Mouse (Mus musculus): Measurements from ENCODE around the gene Lypd6. TPM values are rescaled to one million over a fixed set of nuclear protein-coding genes. Genes with fewer than 3 reads are reported as not detected.
A peak's percentile ranks its signal among the peaks of the same experiment; 100 is the strongest.

Lypd6 gene
- polyA plus RNA-seq, 1 experiment from 2014 or later, result 10.3 TPM

GRCm38 (mm10) chr2:50100364-50101151, 34.3 kb downstream of the Lypd6 start:
- Histone ChIP-seq H3K36me3 (ENCODE audit: control insufficient read depth, insufficient read depth, low read length) (no peaks in the 10 kb centered on the region), H3K4me1 (ENCODE audit: control insufficient read depth, insufficient read depth, low read length) (peaks cover 19% of the 10 kb centered on the region), H3K9ac (ENCODE audit: low read depth, low read length) (0 out of 2 replicates have a peak overlapping the region, but pooled peaks have one; percentile 10), H3K4me3 (ENCODE audit: low read depth, low read length) (no peak overlapping the region), H3K27ac (ENCODE audit: low read depth, low read length) (peak overlapping the region; percentile 62), H3K27me3 (ENCODE audit: control insufficient read depth, insufficient read depth, low read length) (no peaks in the 10 kb centered on the region), H3K4me2 (peak overlapping the region; percentile 14; the same call in 1 of the 2 replicates), H3K9me3 (replicated peaks; ENCODE audit: control insufficient read depth, low read length) (no peaks in the 10 kb centered on the region)
- peak; percentile 59 for ATAC-seq (replicated peaks; ENCODE audit: insufficient number of reproducible peaks, low FRiP score, low TSS enrichment)
- WGBS (ENCODE audit: insufficient replicate concordance), result 37% methylated on average over 9 of the region's 9 CpGs

GRCm38 (mm10) chr2:50101152-50101450, 34.9 kb downstream of the Lypd6 start:
- no peak overlapping the region for H3K9ac ChIP-seq (ENCODE audit: low read depth, low read length)
- 100% methylated on average over 1 of the region's 1 CpGs for WGBS (ENCODE audit: insufficient replicate concordance)
- no peak overlapping the region for H3K4me3 ChIP-seq (ENCODE audit: low read depth, low read length)
- peaks cover 24% of the 10 kb centered on the region for H3K4me1 ChIP-seq (ENCODE audit: control insufficient read depth, insufficient read depth, low read length)
- no peaks in the 10 kb centered on the region for H3K9me3 ChIP-seq (replicated peaks; ENCODE audit: control insufficient read depth, low read length)
- no peak for ATAC-seq (replicated peaks; ENCODE audit: insufficient number of reproducible peaks, low FRiP score, low TSS enrichment)
- H3K4me2 ChIP-seq, result no peak overlapping the region
- no peaks in the 10 kb centered on the region for H3K36me3 ChIP-seq (ENCODE audit: control insufficient read depth, insufficient read depth, low read length)
- no peak overlapping the region; the same call in 1 of the 2 replicates for H3K27ac ChIP-seq (ENCODE audit: low read depth, low read length)
- H3K27me3 ChIP-seq (ENCODE audit: control insufficient read depth, insufficient read depth, low read length), result no peaks in the 10 kb centered on the region

DNA sequence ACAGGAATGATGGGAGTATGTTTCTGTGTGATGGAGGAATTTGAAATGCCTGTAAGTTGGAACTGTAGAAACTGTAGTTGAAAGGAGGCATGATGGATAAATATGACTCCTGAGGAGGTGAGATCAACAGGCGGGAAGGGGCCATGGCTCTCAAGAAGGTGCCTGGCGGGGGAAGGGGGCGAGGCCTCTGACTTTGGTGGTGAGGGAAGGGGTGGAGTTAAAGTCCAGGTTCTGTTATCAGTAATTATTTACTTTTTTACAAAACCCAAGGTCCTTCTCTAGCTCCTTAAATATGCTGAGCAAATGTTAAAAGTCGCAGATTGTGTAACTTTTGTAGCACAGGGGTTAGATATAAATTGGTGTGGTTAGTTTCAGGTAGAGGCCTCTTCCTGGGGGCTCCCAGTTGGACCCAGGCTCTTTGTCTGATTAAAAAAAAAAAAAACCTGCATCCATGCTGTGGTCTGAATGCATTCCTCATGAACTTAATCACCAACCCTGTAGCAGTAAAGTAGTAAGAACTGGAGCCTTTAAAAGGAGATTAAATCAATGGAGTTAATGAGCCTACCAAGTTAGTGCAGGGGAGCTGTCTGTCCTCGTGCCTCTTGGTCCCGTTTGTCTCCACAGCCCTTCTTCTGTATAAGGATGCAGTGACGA, 37.7 kb downstream of the Lypd6 start:
- Histone ChIP-seq H3K27me3 (ENCODE audit: control insufficient read depth, insufficient read depth, low read length) (no peaks in the 10 kb centered on the region), H3K9me3 (replicated peaks; ENCODE audit: control insufficient read depth, low read length) (no peaks in the 10 kb centered on the region), H3K4me2 (no peak overlapping the region), H3K27ac (ENCODE audit: low read depth, low read length) (no peak overlapping the region), H3K4me1 (ENCODE audit: control insufficient read depth, insufficient read depth, low read length) (peaks cover 22% of the 10 kb centered on the region), H3K9ac (ENCODE audit: low read depth, low read length) (no peak overlapping the region), H3K4me3 (ENCODE audit: low read depth, low read length) (no peak overlapping the region), H3K36me3 (ENCODE audit: control insufficient read depth, insufficient read depth, low read length) (no peaks in the 10 kb centered on the region)
- no peak for ATAC-seq (replicated peaks; ENCODE audit: insufficient number of reproducible peaks, low FRiP score, low TSS enrichment)
- whole genome bisulfite sequencing (ENCODE audit: insufficient replicate concordance), result 75% methylated on average over 7 of the region's 7 CpGs

- H3K4me1 ChIP-seq (ENCODE audit: control insufficient read depth, insufficient read depth, low read length), result peaks cover 21% of the 10 kb centered on the region
- WGBS (ENCODE audit: insufficient replicate concordance), result 64% methylated on average over 3 of the region's 3 CpGs
- H3K27me3 ChIP-seq (ENCODE audit: control insufficient read depth, insufficient read depth, low read length), result no peaks in the 10 kb centered on the region
- no peaks in the 10 kb centered on the region for H3K36me3 ChIP-seq (ENCODE audit: control insufficient read depth, insufficient read depth, low read length)
- no peak overlapping the region for H3K9ac ChIP-seq (ENCODE audit: low read depth, low read length)
- no peaks in the 10 kb centered on the region for H3K9me3 ChIP-seq (replicated peaks; ENCODE audit: control insufficient read depth, low read length)
- H3K4me2 ChIP-seq, result no peak overlapping the region
- no peak for ATAC-seq (replicated peaks; ENCODE audit: insufficient number of reproducible peaks, low FRiP score, low TSS enrichment)
- H3K27ac ChIP-seq (ENCODE audit: low read depth, low read length), result no peak overlapping the region
- no peak overlapping the region for H3K4me3 ChIP-seq (ENCODE audit: low read depth, low read length)
These were observed 39.4 kb downstream of the Lypd6 start for GRCm38 (mm10) chr2:50105590-50105989.

DNA sequence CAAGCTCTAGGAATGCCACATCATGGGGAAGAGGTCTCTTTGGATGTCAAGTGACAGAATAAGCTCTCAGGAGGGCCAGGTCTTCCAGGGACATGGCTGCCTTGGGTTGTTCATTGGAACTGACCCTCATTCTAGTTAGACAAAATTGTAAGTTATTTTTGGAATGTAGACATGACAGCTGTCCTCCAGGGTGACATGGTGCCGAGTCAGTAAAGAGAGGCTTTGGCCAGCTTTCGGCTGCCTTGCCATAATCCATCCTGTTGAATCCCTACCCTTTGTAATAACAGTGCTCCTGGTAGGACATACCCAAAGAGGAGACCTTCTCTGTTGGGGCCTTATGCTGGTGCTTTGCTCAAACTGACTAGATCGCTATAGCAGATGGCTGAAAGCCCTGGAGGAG, 39.8 kb downstream of the Lypd6 start:
- H3K27me3 ChIP-seq (ENCODE audit: control insufficient read depth, insufficient read depth, low read length), result no peaks in the 10 kb centered on the region
- ATAC-seq (replicated peaks; ENCODE audit: insufficient number of reproducible peaks, low FRiP score, low TSS enrichment), result no peak
- 57% methylated on average over 3 of the region's 3 CpGs for WGBS (ENCODE audit: insufficient replicate concordance)

DNA sequence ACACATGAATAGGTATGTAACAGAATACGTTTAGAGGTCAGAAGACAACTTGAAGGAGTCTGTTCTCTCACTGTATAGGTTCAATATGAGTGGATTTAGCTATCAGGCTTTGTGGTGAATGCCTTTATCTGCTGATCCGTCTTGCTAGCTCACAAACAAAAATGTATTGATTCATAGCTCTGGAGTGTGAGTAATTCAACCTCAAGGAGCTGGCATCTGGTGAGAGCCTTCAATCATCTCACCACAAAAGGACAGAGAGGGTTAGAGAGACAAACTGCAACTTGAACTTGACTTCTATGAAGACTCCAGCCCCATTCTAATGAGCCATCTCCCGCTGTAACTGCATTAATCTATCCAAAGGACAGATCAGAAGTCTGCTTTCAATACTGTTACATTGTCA, 40.6 kb downstream of the Lypd6 start:
- ATAC-seq (replicated peaks; ENCODE audit: insufficient number of reproducible peaks, low FRiP score, low TSS enrichment), result no peak
- WGBS (ENCODE audit: insufficient replicate concordance), result 78% methylated on average over 3 of the region's 3 CpGs

More for the DNA sequence above, 39.8 kb downstream of the Lypd6 start:
- H3K4me2 ChIP-seq, result no peak overlapping the region
- H3K9ac ChIP-seq (ENCODE audit: low read depth, low read length), result no peak overlapping the region
- H3K27ac ChIP-seq (ENCODE audit: low read depth, low read length), result no peak overlapping the region
- peaks cover 20% of the 10 kb centered on the region for H3K4me1 ChIP-seq (ENCODE audit: control insufficient read depth, insufficient read depth, low read length)
- no peaks in the 10 kb centered on the region for H3K36me3 ChIP-seq (ENCODE audit: control insufficient read depth, insufficient read depth, low read length)
- no peaks in the 10 kb centered on the region for H3K9me3 ChIP-seq (replicated peaks; ENCODE audit: control insufficient read depth, low read length)
- H3K4me3 ChIP-seq (ENCODE audit: low read depth, low read length), result no peak overlapping the region

GRCm38 (mm10) chr2:50110167-50110566, 43.9 kb downstream of the Lypd6 start:
- H3K27ac ChIP-seq (ENCODE audit: low read depth, low read length), result peak overlapping the region; percentile 73
- H3K9me3 ChIP-seq (replicated peaks; ENCODE audit: control insufficient read depth, low read length), result no peaks in the 10 kb centered on the region
- peak overlapping the region; percentile 11; the same call in 1 of the 2 replicates for H3K4me2 ChIP-seq
- peaks cover 25% of the 10 kb centered on the region for H3K4me1 ChIP-seq (ENCODE audit: control insufficient read depth, insufficient read depth, low read length)
- 0 out of 2 replicates have a peak overlapping the region, but pooled peaks have one; percentile 29 for H3K9ac ChIP-seq (ENCODE audit: low read depth, low read length)
- ATAC-seq (replicated peaks; ENCODE audit: insufficient number of reproducible peaks, low FRiP score, low TSS enrichment), result peak; percentile 62; the same call in 1 of the 2 replicates
- no peaks in the 10 kb centered on the region for H3K36me3 ChIP-seq (ENCODE audit: control insufficient read depth, insufficient read depth, low read length)
- 17% methylated on average over 10 of the region's 10 CpGs for WGBS (ENCODE audit: insufficient replicate concordance)
- H3K27me3 ChIP-seq (ENCODE audit: control insufficient read depth, insufficient read depth, low read length), result no peaks in the 10 kb centered on the region
- no peak overlapping the region for H3K4me3 ChIP-seq (ENCODE audit: low read depth, low read length)

More for the DNA sequence above, 40.6 kb downstream of the Lypd6 start:
- Histone ChIP-seq H3K9ac (ENCODE audit: low read depth, low read length) (no peak overlapping the region), H3K9me3 (replicated peaks; ENCODE audit: control insufficient read depth, low read length) (no peaks in the 10 kb centered on the region), H3K4me1 (ENCODE audit: control insufficient read depth, insufficient read depth, low read length) (peaks cover 24% of the 10 kb centered on the region), H3K36me3 (ENCODE audit: control insufficient read depth, insufficient read depth, low read length) (no peaks in the 10 kb centered on the region), H3K27ac (ENCODE audit: low read depth, low read length) (no peak overlapping the region), H3K27me3 (ENCODE audit: control insufficient read depth, insufficient read depth, low read length) (no peaks in the 10 kb centered on the region), H3K4me3 (ENCODE audit: low read depth, low read length) (no peak overlapping the region), H3K4me2 (no peak overlapping the region)

GRCm38 (mm10) chr2:50111169-50111568, 44.9 kb downstream of the Lypd6 start:
- no peaks in the 10 kb centered on the region for H3K9me3 ChIP-seq (replicated peaks; ENCODE audit: control insufficient read depth, low read length)
- no peak overlapping the region for H3K9ac ChIP-seq (ENCODE audit: low read depth, low read length)
- no peak overlapping the region for H3K4me2 ChIP-seq
- no peak for ATAC-seq (replicated peaks; ENCODE audit: insufficient number of reproducible peaks, low FRiP score, low TSS enrichment)
- no peak overlapping the region for H3K4me3 ChIP-seq (ENCODE audit: low read depth, low read length)
- H3K27me3 ChIP-seq (ENCODE audit: control insufficient read depth, insufficient read depth, low read length), result no peaks in the 10 kb centered on the region
- H3K4me1 ChIP-seq (ENCODE audit: control insufficient read depth, insufficient read depth, low read length), result peaks cover 19% of the 10 kb centered on the region
- WGBS (ENCODE audit: insufficient replicate concordance), result 69% methylated on average over 3 of the region's 3 CpGs
- peak overlapping the region; percentile 73; the same call in 1 of the 2 replicates for H3K27ac ChIP-seq (ENCODE audit: low read depth, low read length)
- no peaks in the 10 kb centered on the region for H3K36me3 ChIP-seq (ENCODE audit: control insufficient read depth, insufficient read depth, low read length)

Measured in heart, embryonic 11.5 days (tissue).